Mouse (Mus musculus): ENCODE data around the gene Gcn1l1.

- TF ChIP-seq CTCF (IDR thresholded peaks at IDR 0.05; ENCODE audit: borderline replicate concordance, insufficient read depth, low read depth, low read length) = no peak
- no peak for TF ChIP-seq POLR2A (IDR thresholded peaks at IDR 0.05; ENCODE audit: borderline replicate concordance, insufficient read depth, low read length)
Measured at GRCm38 (mm10) chr5:115528128-115528527, 36.9 kb upstream of the Gcn1l1 start.
